Mouse (Mus musculus) erythroblast, embryonic 14.5 days (primary cell): ENCODE measurements around the gene Gpr171. TPM values are rescaled to one million over a fixed set of nuclear protein-coding genes. Genes with fewer than 3 reads are reported as not detected.
"Not testable (repeated sequence)": the region's sequence is repeated elsewhere in the genome, so short reads cannot be mapped to it uniquely, and the experiment has no call there.

Experiments
- H3K27me3 ChIP-seq: 2 replicates; pipeline ENCODE4 v1.6.1; 2012; ENCODE audit warnings: inconsistent platforms; ENCODE audit not compliant: control insufficient read depth
- H3K36me3 ChIP-seq: 2 replicates; pipeline ENCODE4 v1.6.1; 2012; ENCODE audit warnings: mild to moderate bottlenecking, inconsistent platforms; ENCODE audit not compliant: control insufficient read depth
- H3K4me1 ChIP-seq: 2 replicates; pipeline ENCODE4 v1.6.1; 2012; ENCODE audit warnings: inconsistent platforms; ENCODE audit not compliant: control insufficient read depth
- H3K4me3 ChIP-seq: replicated peaks from 2 replicates; pipeline ENCODE3; 2012; ENCODE audit warnings: moderate library complexity, mild to moderate bottlenecking, inconsistent platforms
- H3K9me3 ChIP-seq: 2 replicates; pipeline ENCODE4 v1.6.1; 2012; ENCODE audit warnings: low read length, inconsistent platforms, mixed read lengths; ENCODE audit not compliant: control insufficient read depth
- GATA1 ChIP-seq: IDR thresholded peaks from 2 replicates; pipeline ENCODE4 v1.6.1; 2012; ENCODE audit warnings: low read length, inconsistent platforms, mixed read lengths
- TAL1 ChIP-seq: IDR thresholded peaks from 3 replicates; pipeline ENCODE4 v1.6.1; 2012; ENCODE audit warnings: low read length, inconsistent platforms, mixed read lengths
- polyA plus RNA-seq: library from polyadenylated mRNA; stranded (reverse); fragments of >175 nt; gene quantifications from 2 replicates; pipeline ENCODE4 v1.2.3, GENCODE M21; 2012

Gpr171 gene
- not detected in 2 replicates for polyA plus RNA-seq

DNA sequence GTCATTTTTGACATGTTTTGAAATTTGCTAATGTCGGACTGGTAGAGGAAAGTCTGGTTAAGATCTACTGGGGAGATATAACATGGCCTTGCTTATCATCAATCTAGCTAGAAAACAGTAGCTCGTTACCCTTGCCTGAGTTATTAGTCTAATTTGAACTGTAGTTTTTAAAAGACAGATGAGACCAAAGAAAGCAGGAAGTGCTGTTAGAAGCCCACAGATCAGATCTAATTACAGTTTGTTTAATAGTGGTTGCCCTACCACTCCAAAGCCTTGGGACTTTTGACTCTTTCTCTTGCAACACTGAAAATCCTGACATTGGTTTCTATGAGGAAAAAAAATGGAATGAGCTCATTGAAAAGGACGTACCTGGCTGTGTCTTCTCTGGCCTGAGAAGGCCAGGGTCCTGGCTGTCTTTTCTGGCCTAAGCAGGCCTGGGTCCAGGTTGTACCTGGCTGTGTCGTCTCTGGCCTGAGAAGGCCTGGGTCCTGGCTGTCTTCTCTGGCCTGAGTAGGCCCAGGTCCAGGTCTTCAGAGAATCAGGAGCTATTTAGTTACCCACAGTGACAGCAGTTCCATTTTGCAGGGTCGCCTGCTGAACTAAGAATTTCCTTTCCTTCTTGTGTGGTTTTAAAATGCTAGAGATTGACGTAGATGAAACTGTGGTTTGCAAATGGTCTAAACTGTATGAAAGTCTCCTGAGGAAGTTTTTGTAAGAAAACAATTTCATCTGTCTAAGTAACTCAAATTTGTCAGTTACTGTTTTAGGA is at the start of gene Gpr171:
Gene Gpr171 (minus strand): TSS at position 604 of the 769 bp plus-strand sequence.
- Histone ChIP-seq H3K4me3 (no peak within 1 kb of the TSS), H3K36me3 (no peaks in the 10 kb centered on the region), H3K27me3 (no peaks in the 10 kb centered on the region), H3K4me1 (peaks cover 4% of the 10 kb centered on the region), H3K9me3 (no peaks in the 10 kb centered on the region)
- no peak for TF ChIP-seq TAL1
- no peak for TF ChIP-seq GATA1

DNA sequence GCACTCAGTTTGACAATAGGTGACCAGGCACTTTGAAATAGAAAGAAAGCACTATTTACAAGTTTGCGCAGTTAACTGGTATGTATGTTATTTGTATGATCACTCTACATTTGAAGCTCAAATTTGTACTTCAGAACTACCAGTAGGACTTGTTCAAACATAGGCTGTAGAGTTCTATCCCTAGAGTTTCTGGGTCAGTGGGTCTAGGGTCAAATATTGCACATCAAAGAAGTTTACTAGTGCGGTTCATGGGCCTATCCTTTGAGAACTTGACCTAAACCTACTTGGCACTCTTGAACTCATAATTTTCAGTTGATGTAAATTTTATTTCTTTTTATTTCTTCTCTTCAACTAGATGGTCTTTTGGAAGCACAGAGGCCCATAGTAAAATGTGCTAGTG is 49.0 kb upstream of the Gpr171 start:
- no peaks in the 10 kb centered on the region for H3K36me3 ChIP-seq
- no peak for TF ChIP-seq GATA1
- TF ChIP-seq TAL1, result no peak
- H3K9me3 ChIP-seq, result no peaks in the 10 kb centered on the region

DNA sequence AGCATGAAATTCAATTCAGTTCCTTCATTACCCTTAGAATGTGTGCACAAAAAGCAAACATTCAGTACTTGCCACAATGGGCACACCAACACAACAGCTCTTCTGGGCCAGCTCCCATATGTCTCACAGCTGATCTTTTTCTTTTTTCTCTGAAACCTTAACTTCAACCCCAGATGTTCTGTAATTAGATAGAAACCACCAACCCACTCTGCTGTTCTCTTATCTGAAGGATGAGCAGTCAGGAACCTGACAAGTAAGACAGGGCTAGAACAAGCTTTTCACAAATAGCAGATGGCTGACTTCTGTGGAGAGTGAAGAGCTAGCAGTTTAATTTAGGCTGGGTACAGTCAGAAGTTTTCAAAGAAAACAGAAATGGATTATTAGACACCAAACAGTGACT is 48.0 kb upstream of the Gpr171 start:
- H3K4me3 ChIP-seq, result no peak overlapping the region
- no peaks in the 10 kb centered on the region for H3K36me3 ChIP-seq
- TF ChIP-seq TAL1 (no peak), GATA1 (no peak)
- no peaks in the 10 kb centered on the region for H3K27me3 ChIP-seq
- no peaks in the 10 kb centered on the region for H3K4me1 ChIP-seq
- no peaks in the 10 kb centered on the region for H3K9me3 ChIP-seq

More for the DNA sequence above, 49.0 kb upstream of the Gpr171 start:
- Histone ChIP-seq H3K27me3 (no peaks in the 10 kb centered on the region), H3K4me3 (no peak overlapping the region), H3K4me1 (no peaks in the 10 kb centered on the region)

DNA sequence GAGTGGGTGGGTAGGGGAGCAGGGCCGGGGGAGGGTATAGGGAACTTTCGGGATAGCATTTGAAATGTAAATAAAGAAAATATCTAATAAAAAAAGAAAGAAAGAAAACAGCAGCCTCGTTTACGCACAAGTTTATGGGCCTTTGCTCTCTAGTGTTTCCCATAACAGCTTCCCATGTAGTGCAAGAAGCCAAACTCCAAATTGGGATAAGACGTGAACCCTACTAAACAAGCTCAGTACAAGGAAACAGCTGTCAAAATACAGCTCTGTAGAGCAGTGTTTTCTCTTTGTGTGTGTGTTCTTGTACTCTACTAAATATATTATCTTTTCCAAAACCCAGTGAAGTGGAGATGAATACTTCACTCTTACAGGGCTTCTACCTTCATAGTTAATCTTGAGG is 43.6 kb upstream of the Gpr171 start:
- H3K4me3 ChIP-seq, result no peak overlapping the region
- no peaks in the 10 kb centered on the region for H3K4me1 ChIP-seq
- no peak for TF ChIP-seq TAL1
- no peak for TF ChIP-seq GATA1
- no peaks in the 10 kb centered on the region for H3K9me3 ChIP-seq
- H3K36me3 ChIP-seq, result no peaks in the 10 kb centered on the region
- no peaks in the 10 kb centered on the region for H3K27me3 ChIP-seq

DNA sequence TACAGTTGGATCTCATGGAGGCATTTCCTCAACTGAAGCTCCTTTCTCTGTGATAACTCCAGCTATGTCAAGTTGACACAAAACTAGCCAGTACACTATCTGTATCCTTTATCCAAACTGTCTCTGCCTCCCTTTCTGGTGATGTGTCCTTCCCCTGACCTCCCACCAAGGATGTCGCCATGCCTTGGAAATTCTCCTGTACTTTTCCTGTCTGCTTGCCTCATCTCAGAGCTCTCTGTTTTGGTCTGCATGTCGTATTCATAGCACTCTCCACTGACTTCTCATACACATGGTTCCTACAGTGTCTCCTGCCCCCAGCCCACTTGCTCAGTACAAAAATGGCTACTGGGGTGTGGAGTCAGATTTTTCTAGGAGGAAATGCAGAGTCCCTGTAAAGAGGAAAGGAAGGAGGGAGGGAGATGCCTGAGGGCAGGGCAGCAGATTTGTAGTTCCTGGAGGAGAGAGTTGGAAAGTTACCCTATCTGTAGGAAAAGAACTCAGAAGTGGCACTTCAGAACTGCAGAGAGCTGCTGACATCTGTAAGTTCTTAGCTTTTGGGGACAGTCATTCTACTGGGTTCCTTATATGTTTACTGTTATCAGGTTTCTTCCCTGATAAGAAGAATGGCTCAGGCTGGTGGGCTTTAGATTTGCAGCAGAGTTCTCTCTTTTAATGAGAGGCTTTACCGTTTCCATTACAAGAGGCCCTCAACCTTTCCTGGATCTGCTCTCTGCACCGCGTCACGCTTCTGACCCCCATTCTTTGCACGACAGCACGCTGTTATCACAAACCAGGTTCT is 40.1 kb upstream of the Gpr171 start:
- H3K4me1 ChIP-seq, result no peaks in the 10 kb centered on the region
- no peaks in the 10 kb centered on the region for H3K9me3 ChIP-seq
- no peak overlapping the region for H3K4me3 ChIP-seq
- H3K36me3 ChIP-seq, result no peaks in the 10 kb centered on the region
- no peaks in the 10 kb centered on the region for H3K27me3 ChIP-seq
- TF ChIP-seq TAL1 (no peak), GATA1 (no peak)

GRCm38 (mm10) chr3:59140941-59141340 is 39.3 kb upstream of the Gpr171 start:
- H3K36me3 ChIP-seq, H3K9me3 ChIP-seq, H3K4me1 ChIP-seq, H3K27me3 ChIP-seq, H3K4me3 ChIP-seq: not testable (repeated sequence)

DNA sequence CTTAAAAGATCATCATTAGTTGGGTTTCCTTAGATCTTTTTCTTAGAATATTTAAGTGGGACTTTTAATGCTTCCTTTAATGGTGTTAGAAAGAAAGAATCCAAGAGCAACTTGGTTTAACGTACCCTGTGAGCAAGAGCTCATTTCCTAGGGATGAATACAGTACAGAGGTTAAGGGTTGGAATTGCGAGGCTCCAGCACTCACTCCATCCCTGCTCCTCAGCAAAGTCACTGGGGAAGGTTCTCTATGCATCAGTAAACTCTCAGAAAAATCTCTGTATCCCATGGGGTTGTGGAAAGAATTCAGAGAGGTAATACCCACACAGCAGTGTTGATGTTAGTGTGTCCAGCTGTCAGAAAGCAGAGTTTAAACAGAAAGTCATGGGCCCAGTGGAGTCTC is 38.5 kb upstream of the Gpr171 start:
- Histone ChIP-seq H3K4me3 (no peak overlapping the region), H3K9me3 (no peaks in the 10 kb centered on the region), H3K4me1 (no peaks in the 10 kb centered on the region), H3K27me3 (no peaks in the 10 kb centered on the region), H3K36me3 (no peaks in the 10 kb centered on the region)
- no peak for TF ChIP-seq GATA1

- Histone ChIP-seq H3K27me3 (no peaks in the 10 kb centered on the region), H3K4me3 (no peak overlapping the region), H3K36me3 (no peaks in the 10 kb centered on the region), H3K4me1 (no peaks in the 10 kb centered on the region), H3K9me3 (no peaks in the 10 kb centered on the region)
- no peak for TF ChIP-seq GATA1
- TF ChIP-seq TAL1, result no peak
Observed at GRCm38 (mm10) chr3:59139651-59140051, 38.0 kb upstream of the Gpr171 start.

DNA sequence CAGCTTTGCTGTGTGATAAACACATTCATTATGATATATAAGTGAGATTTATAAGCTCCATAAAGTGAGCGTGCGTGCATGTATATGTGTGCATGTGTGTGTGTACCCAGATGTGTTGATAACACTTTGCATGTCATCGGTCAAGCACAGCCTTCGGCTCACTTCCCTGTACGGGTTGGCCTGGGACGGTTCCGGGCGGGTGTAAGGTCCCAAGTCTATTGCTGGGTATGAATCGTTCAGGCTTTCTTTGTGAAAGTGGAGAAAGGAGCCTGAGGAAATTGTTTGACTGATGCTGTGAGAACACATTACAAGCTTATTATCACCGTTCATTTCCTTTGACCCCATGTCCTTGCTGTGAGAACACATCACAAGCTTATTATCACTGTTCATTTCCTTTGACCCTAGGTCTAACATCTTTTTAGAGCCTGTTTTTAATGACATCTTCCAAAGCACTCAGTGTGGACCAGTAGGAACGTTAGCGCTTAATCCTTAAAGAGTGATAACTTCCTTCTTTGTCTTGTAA is 37.4 kb upstream of the Gpr171 start:
- H3K36me3 ChIP-seq, result no peaks in the 10 kb centered on the region
- H3K4me3 ChIP-seq, result no peak overlapping the region
- TF ChIP-seq GATA1 (no peak), TAL1 (no peak)
- no peaks in the 10 kb centered on the region for H3K27me3 ChIP-seq
- H3K4me1 ChIP-seq, result no peaks in the 10 kb centered on the region
- no peaks in the 10 kb centered on the region for H3K9me3 ChIP-seq
